Mouse (Mus musculus) bone marrow, adult 2 months (tissue): ENCODE results near the gene Lipa. TPM values are rescaled to one million over a fixed set of nuclear protein-coding genes. Genes with fewer than 3 reads are reported as not detected.

Experiments used
- H3K27ac ChIP-seq: fragments of 200-500 bp; 2 replicates; pipeline ENCODE4 v1.5.1; 2012; ENCODE audit warnings: low read depth, mild to moderate bottlenecking, control low read depth, inconsistent platforms, low read length; ENCODE audit not compliant: control insufficient read depth, poor library complexity, insufficient read depth
- H3K4me1 ChIP-seq: fragments of 200-500 bp; 2 replicates; pipeline ENCODE4 v1.6.1; 2011; ENCODE audit warnings: low read length; ENCODE audit not compliant: control insufficient read depth, insufficient read depth
- H3K4me3 ChIP-seq: fragments of 200-500 bp; replicated peaks from 2 replicates; pipeline ENCODE3; 2011; ENCODE audit warnings: mild to moderate bottlenecking, low read depth, low read length, control low read depth; ENCODE audit not compliant: control insufficient read depth
- CTCF ChIP-seq: fragments of 200-500 bp; IDR thresholded peaks from 2 replicates; pipeline ENCODE4 v1.5.1; 2011; ENCODE audit warnings: low read length, control low read depth; ENCODE audit not compliant: control insufficient read depth, insufficient read depth
- POLR2A ChIP-seq: fragments of 200-500 bp; IDR thresholded peaks from 2 replicates; pipeline ENCODE4 v1.6.1; 2011; ENCODE audit warnings: low read depth, mild to moderate bottlenecking, control low read depth, low read length, borderline replicate concordance; ENCODE audit not compliant: control insufficient read depth
- WGBS: fragments of 180-500 bp; shearing (Covaris S2); methylation state at CpG from one replicate; pipeline ENCODE4 v1.1.7; 2018; 5-methylcytosine and 5-hydroxymethylcytosine counted together
- polyA plus RNA-seq: library from polyadenylated mRNA; stranded (reverse); fragments of >200 nt; gene quantifications from 2 replicates; pipeline ENCODE4 v1.2.4, GENCODE M21; 2011; ENCODE audit warnings: low replicate concordance; ENCODE audit not compliant: missing spikeins, insufficient read depth, insufficient read length

The Lipa gene
- polyA plus RNA-seq, 1 experiment, result 14.6 TPM

DNA sequence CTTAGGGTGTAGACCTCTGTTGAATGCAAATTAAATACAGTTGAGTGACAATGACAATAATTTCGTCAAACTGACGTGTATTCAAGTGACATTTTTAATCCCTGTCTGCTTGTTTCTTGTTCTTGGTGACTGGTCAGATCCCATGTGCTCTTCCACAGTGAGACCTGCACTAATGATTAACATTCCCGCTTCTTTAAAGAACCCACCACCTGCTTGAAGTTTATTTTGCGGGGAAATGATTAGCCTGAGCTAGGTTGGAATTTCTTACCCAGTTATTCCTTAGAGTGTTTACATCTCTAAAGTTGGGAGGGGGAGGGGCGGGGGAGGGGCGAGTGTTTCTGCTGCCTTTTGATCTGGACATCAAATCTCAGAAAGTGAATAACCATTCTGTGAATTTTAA, 59.1 kb downstream of the Lipa start:
- H3K4me1 ChIP-seq, result no peaks in the 10 kb centered on the region
- TF ChIP-seq POLR2A, result no peak
- no peak for TF ChIP-seq CTCF
- no peak overlapping the region for H3K27ac ChIP-seq
- no peak overlapping the region for H3K4me3 ChIP-seq
- WGBS, result 68% methylated on average over 6 of the region's 6 CpGs

DNA sequence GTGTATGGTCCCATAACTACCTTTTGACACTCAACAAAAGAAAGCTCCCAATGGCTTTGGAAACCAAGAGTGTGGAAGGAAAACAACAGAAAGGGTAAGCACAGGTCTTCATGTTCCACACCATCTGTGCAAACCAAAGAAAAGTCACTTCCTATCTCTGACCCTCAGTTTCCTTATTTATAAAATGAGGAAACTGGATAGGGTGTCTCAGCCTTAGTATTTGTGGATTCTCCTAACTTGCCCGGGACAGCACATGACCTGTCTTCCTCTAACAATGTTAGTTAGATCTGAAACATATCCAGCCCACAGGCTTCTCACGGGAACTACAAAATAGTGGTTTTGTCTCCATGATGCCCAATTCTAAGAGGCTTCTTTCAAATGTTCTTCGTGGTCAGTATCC, 62.8 kb downstream of the Lipa start:
- Histone ChIP-seq H3K4me1 (no peaks in the 10 kb centered on the region), H3K27ac (no peak overlapping the region), H3K4me3 (no peak overlapping the region)
- TF ChIP-seq POLR2A (no peak), CTCF (no peak)
- 41% methylated on average over 3 of the region's 3 CpGs for WGBS

DNA sequence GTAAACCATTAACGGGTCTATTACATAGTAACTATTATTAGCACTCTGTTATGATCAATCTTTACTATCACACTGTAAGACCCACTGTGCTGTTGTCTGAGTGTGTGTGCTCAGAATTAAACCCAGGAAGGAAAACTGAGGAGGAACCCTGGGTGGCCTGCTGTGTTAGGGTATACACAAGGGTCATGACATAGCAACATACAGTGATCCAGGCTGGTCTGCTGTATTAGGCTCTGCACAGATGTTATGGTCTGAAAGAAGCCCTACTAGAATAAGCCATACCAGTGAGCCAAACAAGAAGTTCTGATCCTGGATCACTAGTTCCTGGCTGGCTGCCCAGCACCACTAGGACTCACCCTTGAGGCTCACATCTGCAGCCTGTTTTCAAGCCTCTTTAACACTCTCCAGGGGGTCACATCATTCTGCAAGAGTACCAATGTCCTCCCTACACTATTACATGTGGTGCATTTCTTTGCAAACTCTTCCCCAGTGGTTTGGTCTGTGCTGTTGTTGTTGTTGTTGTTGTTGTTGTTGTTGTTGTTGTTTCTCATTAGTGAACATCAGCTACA, 65.7 kb downstream of the Lipa start:
- no peaks in the 10 kb centered on the region for H3K4me1 ChIP-seq
- H3K4me3 ChIP-seq, result no peak overlapping the region
- WGBS, result 84% methylated on average over 1 of the region's 1 CpGs
- no peak overlapping the region for H3K27ac ChIP-seq
- no peak for TF ChIP-seq POLR2A
- no peak for TF ChIP-seq CTCF

DNA sequence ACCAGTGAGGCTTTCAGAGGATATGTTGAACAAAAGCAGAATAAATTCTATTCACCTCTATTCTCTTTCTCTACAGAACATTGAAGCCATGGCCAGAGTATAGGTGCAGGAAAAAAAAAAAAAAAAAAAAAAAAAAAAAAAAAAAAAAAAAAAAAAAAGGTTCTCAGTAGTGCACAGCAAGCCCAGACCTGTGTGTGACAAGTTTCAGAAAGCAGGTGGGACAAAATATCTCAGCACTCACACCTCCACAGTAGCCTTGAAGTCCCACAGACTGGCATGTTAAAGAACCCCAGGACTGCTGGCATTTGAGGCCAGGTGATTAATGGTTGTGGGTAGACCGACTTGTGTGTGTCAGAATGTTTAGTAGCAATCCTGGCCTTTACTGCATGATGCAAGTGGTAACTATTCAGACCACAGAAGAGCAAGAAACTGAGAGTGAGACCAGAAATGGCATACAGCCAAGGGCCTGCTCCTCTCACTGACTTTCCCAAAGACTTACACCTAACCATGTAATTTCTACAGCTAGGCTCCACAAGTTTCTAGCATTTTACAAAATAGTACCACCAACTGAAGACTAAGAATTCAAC, 76.4 kb downstream of the Lipa start:
- H3K27ac ChIP-seq, result no peak overlapping the region
- 6% methylated on average over 1 of the region's 1 CpGs for WGBS
- H3K4me1 ChIP-seq, result no peaks in the 10 kb centered on the region
- no peak overlapping the region for H3K4me3 ChIP-seq
- no peak for TF ChIP-seq CTCF
- TF ChIP-seq POLR2A, result no peak

DNA sequence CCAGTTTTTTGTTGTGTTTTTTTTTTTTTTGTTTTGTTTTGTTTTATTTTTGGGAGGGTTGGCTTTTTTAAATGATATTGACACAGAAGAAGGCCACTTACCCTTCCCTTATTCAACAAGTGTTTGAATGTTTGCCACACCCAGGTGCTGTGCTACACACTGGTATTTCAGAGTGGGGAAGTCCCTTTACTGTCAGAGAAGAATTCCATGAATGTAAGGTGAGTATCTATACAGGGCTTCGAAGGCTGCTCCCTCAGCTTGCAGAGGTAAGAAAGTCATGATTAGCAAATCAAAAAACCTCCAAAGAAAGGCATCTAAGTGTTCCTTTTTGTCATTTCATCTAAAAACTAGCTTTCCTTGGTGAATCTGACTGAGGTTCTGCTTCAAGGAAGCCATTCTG, 78.4 kb downstream of the Lipa start:
- no peaks in the 10 kb centered on the region for H3K4me1 ChIP-seq
- no peak for TF ChIP-seq POLR2A
- TF ChIP-seq CTCF, result no peak
- 78% methylated on average over 1 of the region's 1 CpGs for WGBS
- H3K4me3 ChIP-seq, result no peak overlapping the region
- no peak overlapping the region for H3K27ac ChIP-seq

DNA sequence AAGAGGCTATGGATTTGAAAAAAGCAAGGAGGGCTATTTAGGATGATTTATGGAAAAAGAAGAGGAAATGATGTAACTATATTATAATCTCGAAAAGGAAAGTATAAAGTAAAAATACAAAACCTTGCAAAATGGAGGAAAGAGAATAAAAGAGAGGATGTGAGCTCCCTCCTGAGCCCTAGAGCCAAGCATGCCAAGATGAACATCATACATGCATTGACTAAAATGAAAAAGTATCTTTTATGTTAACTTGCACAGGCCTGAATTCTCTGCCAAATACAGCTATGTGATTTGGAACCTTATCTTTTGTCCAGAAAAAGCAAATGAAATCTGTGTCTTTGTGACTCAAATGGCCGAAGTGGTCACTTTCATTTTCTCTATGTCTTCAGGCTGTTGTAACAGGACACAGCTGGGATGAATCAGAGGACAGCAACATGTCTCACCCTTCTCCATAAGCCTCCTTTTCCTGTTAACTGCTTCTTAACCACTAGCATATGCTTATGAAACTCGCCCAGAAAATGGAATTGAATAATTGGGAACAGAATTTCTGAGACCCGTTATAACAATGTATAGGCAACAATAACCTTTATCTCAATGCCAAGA, 81.8 kb downstream of the Lipa start:
- Histone ChIP-seq H3K27ac (no peak overlapping the region), H3K4me1 (no peaks in the 10 kb centered on the region), H3K4me3 (no peak overlapping the region)
- 31% methylated on average over 4 of the region's 4 CpGs for WGBS
- TF ChIP-seq POLR2A (no peak), CTCF (no peak)

DNA sequence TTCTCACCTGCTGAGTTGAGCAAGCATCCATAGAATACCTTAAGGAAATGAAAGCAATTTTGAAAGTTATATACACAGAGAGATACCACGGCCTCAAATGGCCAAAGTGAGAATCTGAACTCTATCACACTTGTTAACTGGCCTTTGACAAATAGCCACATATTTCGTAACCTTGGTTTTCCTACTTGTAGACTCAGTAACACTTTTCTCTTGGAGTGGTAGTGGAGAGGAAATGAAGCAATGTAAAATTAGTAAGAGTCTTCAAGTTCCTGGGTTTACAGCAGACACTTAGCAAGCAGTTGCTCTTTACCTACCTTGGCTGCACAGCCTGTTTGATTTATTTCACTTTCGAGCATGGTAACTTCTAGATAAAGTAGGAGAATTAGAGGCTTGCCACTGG, 82.5 kb downstream of the Lipa start:
- Histone ChIP-seq H3K4me3 (no peak overlapping the region), H3K4me1 (no peaks in the 10 kb centered on the region), H3K27ac (no peak overlapping the region)
- no peak for TF ChIP-seq POLR2A
- no peak for TF ChIP-seq CTCF
- WGBS, result 25% methylated on average over 3 of the region's 3 CpGs

Other genes starting within 250 kb of the Lipa start
- 3.7 and 10.1 TPM in 2 replicates for gene Fas, start 236.8 kb downstream of the Lipa start, polyA plus RNA-seq
- not detected in 2 replicates for gene Ch25h, start 52.3 kb downstream of the Lipa start, polyA plus RNA-seq
- gene Ifit2, start 23.2 kb upstream of the Lipa start, polyA plus RNA-seq, result 3.7 and 3.8 TPM in 2 replicates
- gene Ifit3, start 56.1 kb upstream of the Lipa start, polyA plus RNA-seq, result 10.9 and 11.4 TPM in 2 replicates
- gene Ifit1bl1, start 74.5 kb upstream of the Lipa start, polyA plus RNA-seq, result 0.47 and 0.77 TPM in 2 replicates
- 2.3 and 4.4 TPM in 2 replicates for gene Ifit3b, start 80.5 kb upstream of the Lipa start, polyA plus RNA-seq
- gene Ifit1bl2, start 113.3 kb upstream of the Lipa start, polyA plus RNA-seq, result 0.47 and 1.7 TPM in 2 replicates
- 10.6 and 11.2 TPM in 2 replicates for gene Ifit1, start 113.4 kb upstream of the Lipa start, polyA plus RNA-seq
- not detected in 2 replicates for gene Slc16a12, start 219.8 kb upstream of the Lipa start, polyA plus RNA-seq